Mouse (Mus musculus): ENCODE results near the gene Atg4c. TPM values are rescaled to one million over a fixed set of nuclear protein-coding genes. Genes with fewer than 3 reads are reported as not detected.

Gene Atg4c
- polyA plus RNA-seq, 1 experiment from 2014 or later = 11.3 TPM

DNA sequence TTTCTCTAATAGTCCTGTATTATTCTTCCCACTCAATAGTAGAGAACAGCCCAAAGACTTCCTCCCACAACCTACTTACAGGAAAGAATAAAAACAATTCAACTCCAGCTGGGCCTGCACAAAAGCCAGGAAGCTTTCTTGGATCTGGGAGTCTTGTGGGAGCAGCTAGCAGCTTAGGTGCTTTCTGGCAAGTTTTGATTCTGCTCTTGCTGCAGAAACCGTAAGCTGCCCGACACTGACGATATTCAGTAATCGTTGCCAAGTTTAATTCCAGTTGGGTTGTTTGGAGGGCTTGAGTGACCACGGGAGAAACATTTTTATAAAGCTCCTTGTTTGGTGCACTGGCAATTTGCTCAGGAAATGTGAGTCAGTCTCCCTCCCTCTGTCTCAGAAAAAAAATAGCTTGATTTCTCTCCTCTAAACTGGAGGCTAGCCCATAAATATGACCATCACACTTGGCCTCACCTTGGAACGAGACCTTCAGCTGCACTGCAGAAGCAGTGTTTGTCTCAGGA is 32.2 kb upstream of the Atg4c start:
- DNase-seq (peak; percentile 42), ATAC-seq (ENCODE audit: insufficient read depth) (no peak)
- no peak for TF ChIP-seq CTCF (IDR thresholded peaks at IDR 0.05; ENCODE audit: low read depth)
- H3K4me2 ChIP-seq = no peak overlapping the region
- no peak overlapping the region for H3K4me3 ChIP-seq (ENCODE audit: low read depth, low read length)
- H3K9ac ChIP-seq = no peak overlapping the region
- no peak overlapping the region for H3K27ac ChIP-seq (ENCODE audit: low read depth)
- no peaks in the 10 kb centered on the region for H3K36me3 ChIP-seq (ENCODE audit: insufficient read depth)
- no peaks in the 10 kb centered on the region for H3K9me3 ChIP-seq (ENCODE audit: low read depth, low read length)
- H3K4me1 ChIP-seq (ENCODE audit: insufficient read depth) = no peaks in the 10 kb centered on the region
- 0 out of 2 replicates have a peak, but pooled peaks cover 2% of the 10 kb centered on the region for H3K27me3 ChIP-seq (ENCODE audit: insufficient read depth, low read length)
- 28% methylated on average over 6 of the region's 6 CpGs for WGBS

DNA sequence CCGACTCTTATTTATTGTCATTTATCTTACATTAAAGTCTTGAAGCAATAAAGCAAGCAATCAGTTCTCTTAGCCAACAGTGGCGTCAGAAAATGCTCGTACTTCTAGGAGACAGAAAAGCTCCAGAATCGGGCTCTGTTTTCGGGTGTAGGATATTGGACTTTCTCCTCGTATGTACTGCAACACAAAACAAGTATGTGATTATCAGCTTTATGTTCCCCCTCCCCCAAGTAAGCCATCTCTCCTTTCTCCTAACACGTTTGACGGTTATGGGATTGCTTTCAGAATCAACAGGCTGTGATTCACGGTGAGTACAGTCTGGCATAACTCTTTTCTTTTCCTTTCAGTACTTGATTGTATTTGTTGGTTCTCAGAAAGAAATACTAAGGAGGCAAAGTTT is 30.7 kb upstream of the Atg4c start:
- no peak for TF ChIP-seq CTCF (IDR thresholded peaks at IDR 0.05; ENCODE audit: low read depth)
- Histone ChIP-seq H3K27ac (ENCODE audit: low read depth) (no peak overlapping the region), H3K9me3 (ENCODE audit: low read depth, low read length) (no peaks in the 10 kb centered on the region), H3K9ac (no peak overlapping the region), H3K27me3 (ENCODE audit: insufficient read depth, low read length) (0 out of 2 replicates have a peak, but pooled peaks cover 2% of the 10 kb centered on the region), H3K36me3 (ENCODE audit: insufficient read depth) (no peaks in the 10 kb centered on the region), H3K4me1 (ENCODE audit: insufficient read depth) (no peaks in the 10 kb centered on the region), H3K4me3 (ENCODE audit: low read depth, low read length) (no peak overlapping the region), H3K4me2 (no peak overlapping the region)
- DNase-seq = no peak
- ATAC-seq (ENCODE audit: insufficient read depth) = no peak
- 48% methylated on average over 9 of the region's 9 CpGs for WGBS

GRCm38 (mm10) chr4:99163547-99163946 is 30.2 kb upstream of the Atg4c start:
- Histone ChIP-seq H3K9ac (no peak overlapping the region), H3K27me3 (ENCODE audit: insufficient read depth, low read length) (0 out of 2 replicates have a peak, but pooled peaks cover 2% of the 10 kb centered on the region), H3K9me3 (ENCODE audit: low read depth, low read length) (no peaks in the 10 kb centered on the region), H3K27ac (ENCODE audit: low read depth) (no peak overlapping the region), H3K4me2 (no peak overlapping the region), H3K4me1 (ENCODE audit: insufficient read depth) (no peaks in the 10 kb centered on the region), H3K4me3 (ENCODE audit: low read depth, low read length) (no peak overlapping the region), H3K36me3 (ENCODE audit: insufficient read depth) (no peaks in the 10 kb centered on the region)
- WGBS = 21% methylated on average over 4 of the region's 4 CpGs
- DNase-seq (peak; percentile 51), ATAC-seq (ENCODE audit: insufficient read depth) (no peak)
- no peak for TF ChIP-seq CTCF (IDR thresholded peaks at IDR 0.05; ENCODE audit: low read depth)

DNA sequence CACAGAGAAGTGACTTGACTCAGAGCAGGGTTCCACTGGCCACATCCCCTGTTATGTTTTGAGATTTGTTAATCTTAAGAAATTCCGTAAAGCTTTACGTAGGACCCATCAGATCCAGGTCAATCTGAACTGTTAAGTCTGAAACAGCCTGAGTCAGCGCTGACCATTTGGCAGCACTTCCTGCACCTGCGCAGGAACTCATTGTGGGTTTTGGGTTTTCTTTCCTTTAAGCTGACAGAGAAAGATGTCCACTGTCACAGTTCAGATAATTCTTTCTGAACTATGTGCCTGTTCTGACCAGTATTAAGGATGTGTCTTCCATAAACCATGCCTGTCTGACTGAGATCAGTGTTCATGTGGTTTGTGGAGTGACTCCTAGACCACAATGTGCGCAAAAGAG is 24.9 kb upstream of the Atg4c start:
- H3K4me1 ChIP-seq (ENCODE audit: insufficient read depth) = no peaks in the 10 kb centered on the region
- no peak for TF ChIP-seq CTCF (IDR thresholded peaks at IDR 0.05; ENCODE audit: low read depth)
- DNase-seq = no peak
- H3K27me3 ChIP-seq (ENCODE audit: insufficient read depth, low read length) = no peaks in the 10 kb centered on the region
- no peak overlapping the region for H3K4me3 ChIP-seq (ENCODE audit: low read depth, low read length)
- no peak overlapping the region for H3K27ac ChIP-seq (ENCODE audit: low read depth)
- no peak overlapping the region for H3K9ac ChIP-seq
- ATAC-seq (ENCODE audit: insufficient read depth) = no peak
- no peaks in the 10 kb centered on the region for H3K9me3 ChIP-seq (ENCODE audit: low read depth, low read length)
- no peak overlapping the region for H3K4me2 ChIP-seq
- H3K36me3 ChIP-seq (ENCODE audit: insufficient read depth) = no peaks in the 10 kb centered on the region
- 90% methylated on average over 5 of the region's 5 CpGs for WGBS

- no peak overlapping the region for H3K27ac ChIP-seq (ENCODE audit: low read depth)
- H3K4me3 ChIP-seq (ENCODE audit: low read depth, low read length) = no peak overlapping the region
- no peak overlapping the region for H3K9ac ChIP-seq
- no peaks in the 10 kb centered on the region for H3K4me1 ChIP-seq (ENCODE audit: insufficient read depth)
- no peaks in the 10 kb centered on the region for H3K36me3 ChIP-seq (ENCODE audit: insufficient read depth)
- DNase-seq (no peak), ATAC-seq (ENCODE audit: insufficient read depth) (no peak)
- no peaks in the 10 kb centered on the region for H3K27me3 ChIP-seq (ENCODE audit: insufficient read depth, low read length)
- H3K4me2 ChIP-seq = no peak overlapping the region
- TF ChIP-seq CTCF (IDR thresholded peaks at IDR 0.05; ENCODE audit: low read depth) = no peak
- 84% methylated on average over 7 of the region's 7 CpGs for WGBS
- no peaks in the 10 kb centered on the region for H3K9me3 ChIP-seq (ENCODE audit: low read depth, low read length)
Measured at GRCm38 (mm10) chr4:99174265-99174664, 19.5 kb upstream of the Atg4c start.

GRCm38 (mm10) chr4:99176841-99177240 is 16.9 kb upstream of the Atg4c start:
- TF ChIP-seq CTCF (IDR thresholded peaks at IDR 0.05; ENCODE audit: low read depth) = no peak

GRCm38 (mm10) chr4:99177255-99177654 is 16.5 kb upstream of the Atg4c start:
- Histone ChIP-seq H3K27me3 (ENCODE audit: insufficient read depth, low read length) (no peaks in the 10 kb centered on the region), H3K4me2 (no peak overlapping the region), H3K4me3 (ENCODE audit: low read depth, low read length) (no peak overlapping the region), H3K9ac (no peak overlapping the region), H3K36me3 (ENCODE audit: insufficient read depth) (no peaks in the 10 kb centered on the region), H3K27ac (ENCODE audit: low read depth) (no peak overlapping the region), H3K9me3 (ENCODE audit: low read depth, low read length) (no peaks in the 10 kb centered on the region), H3K4me1 (ENCODE audit: insufficient read depth) (no peaks in the 10 kb centered on the region)
- ATAC-seq (ENCODE audit: insufficient read depth) (no peak), DNase-seq (no peak)
- WGBS = 84% methylated on average over 4 of the region's 4 CpGs
- no peak for TF ChIP-seq CTCF (IDR thresholded peaks at IDR 0.05; ENCODE audit: low read depth)

More at GRCm38 (mm10) chr4:99176841-99177240, 16.9 kb upstream of the Atg4c start:
- Histone ChIP-seq H3K4me2 (no peak overlapping the region), H3K4me1 (ENCODE audit: insufficient read depth) (no peaks in the 10 kb centered on the region), H3K9ac (no peak overlapping the region), H3K27me3 (ENCODE audit: insufficient read depth, low read length) (no peaks in the 10 kb centered on the region), H3K27ac (ENCODE audit: low read depth) (no peak overlapping the region), H3K36me3 (ENCODE audit: insufficient read depth) (no peaks in the 10 kb centered on the region), H3K9me3 (ENCODE audit: low read depth, low read length) (no peaks in the 10 kb centered on the region), H3K4me3 (ENCODE audit: low read depth, low read length) (no peak overlapping the region)
- ATAC-seq (ENCODE audit: insufficient read depth) (no peak), DNase-seq (no peak)
- WGBS = 51% methylated on average over 7 of the region's 7 CpGs

- no peak overlapping the region for H3K4me3 ChIP-seq (ENCODE audit: low read depth, low read length)
- H3K4me1 ChIP-seq (ENCODE audit: insufficient read depth) = no peaks in the 10 kb centered on the region
- no peak for TF ChIP-seq CTCF (IDR thresholded peaks at IDR 0.05; ENCODE audit: low read depth)
- H3K36me3 ChIP-seq (ENCODE audit: insufficient read depth) = no peaks in the 10 kb centered on the region
- ATAC-seq (ENCODE audit: insufficient read depth) = no peak
- no peak for DNase-seq
- H3K9ac ChIP-seq = no peak overlapping the region
- H3K4me2 ChIP-seq = no peak overlapping the region
- H3K27ac ChIP-seq (ENCODE audit: low read depth) = no peak overlapping the region
- WGBS = 66% methylated on average over 5 of the region's 5 CpGs
- no peaks in the 10 kb centered on the region for H3K27me3 ChIP-seq (ENCODE audit: insufficient read depth, low read length)
- no peaks in the 10 kb centered on the region for H3K9me3 ChIP-seq (ENCODE audit: low read depth, low read length)
Measured at GRCm38 (mm10) chr4:99178851-99179250, 14.9 kb upstream of the Atg4c start.

Data from lung, embryonic 14.5 days (tissue).